Mouse (Mus musculus): ENCODE data around the gene Wdr91. TPM values are rescaled to one million over a fixed set of nuclear protein-coding genes. Genes with fewer than 3 reads are reported as not detected.

The Wdr91 gene
- total RNA-seq, 2 experiments from 2014 or later, result 18.3 to 20.7 TPM

DNA sequence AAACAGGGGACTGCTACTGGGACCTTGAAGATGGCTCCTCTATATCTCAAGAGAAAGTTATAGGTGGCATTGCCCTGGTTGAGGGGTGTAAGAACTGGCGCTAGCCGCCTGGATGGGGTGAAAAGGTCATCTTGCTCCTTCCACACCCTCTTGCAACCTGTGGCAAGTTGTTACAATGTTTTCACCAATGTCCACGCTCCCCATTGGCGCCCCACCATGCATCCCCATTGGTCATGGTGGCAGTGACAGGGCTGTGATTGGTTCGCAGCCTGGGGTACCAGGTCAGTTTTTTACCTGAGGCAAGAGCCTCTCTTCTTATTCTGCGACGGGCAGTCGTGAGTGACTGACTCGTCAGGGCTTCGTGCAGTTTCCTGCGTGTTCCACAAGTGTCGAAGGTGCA lies 10.0 kb upstream of the Wdr91 start:
- DNase-seq, result no peak
- intact Hi-C loops (cut with DNase I), result loop anchor here (5.0 kb wide), 1 partner anchor 158 kb away; no protein-coding TSS in a partner anchor

DNA sequence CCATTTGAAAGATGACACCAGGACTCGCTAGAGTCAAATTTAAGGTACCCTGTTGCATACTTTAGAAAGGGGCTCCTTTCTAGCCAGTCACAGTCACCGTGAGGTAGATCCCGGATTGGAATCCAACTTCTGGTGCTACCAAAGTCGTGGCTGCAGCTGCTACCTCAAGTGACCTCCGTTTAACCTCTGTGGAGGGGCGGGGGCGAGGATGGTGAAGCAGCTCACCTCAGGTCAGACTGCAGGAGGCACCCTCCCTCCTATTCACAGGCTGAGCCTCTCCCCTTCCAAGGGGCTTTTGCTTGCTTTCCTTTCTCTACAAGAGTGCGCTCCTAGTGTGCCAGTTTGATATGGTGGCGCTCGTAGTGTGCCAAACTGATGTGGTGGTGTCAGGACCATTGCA lies 9.3 kb upstream of the Wdr91 start, which contains the start of gene Stra8:
TSS of gene Stra8 (plus strand) at position 208 of the 400 bp plus-strand sequence.
- intact Hi-C loops (cut with DNase I), result loop anchor here (5.0 kb wide), 1 partner anchor 158 kb away; no protein-coding TSS in a partner anchor
- no peak for DNase-seq

DNA sequence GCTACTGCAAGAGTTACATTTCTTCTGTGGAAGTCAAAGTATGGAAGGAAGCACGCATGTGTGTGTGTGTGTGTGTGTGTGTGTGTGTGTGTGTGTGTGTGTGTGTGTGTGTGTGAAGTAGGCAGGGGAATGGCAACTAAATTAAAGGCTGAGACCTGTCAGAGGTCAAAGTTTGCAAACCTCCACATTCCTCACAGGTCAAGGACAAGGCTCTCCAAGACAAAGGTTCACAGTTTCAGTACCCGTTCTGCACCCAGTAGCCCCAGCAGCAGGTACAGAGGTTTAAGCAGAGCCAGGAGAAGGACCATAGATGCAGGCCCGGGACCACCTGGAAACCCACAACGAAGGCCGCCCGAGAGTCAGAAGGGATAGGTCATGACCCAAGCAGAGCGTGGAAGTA lies 8.5 kb upstream of the Wdr91 start:
- intact Hi-C loops (cut with DNase I), result no loop called here

DNA sequence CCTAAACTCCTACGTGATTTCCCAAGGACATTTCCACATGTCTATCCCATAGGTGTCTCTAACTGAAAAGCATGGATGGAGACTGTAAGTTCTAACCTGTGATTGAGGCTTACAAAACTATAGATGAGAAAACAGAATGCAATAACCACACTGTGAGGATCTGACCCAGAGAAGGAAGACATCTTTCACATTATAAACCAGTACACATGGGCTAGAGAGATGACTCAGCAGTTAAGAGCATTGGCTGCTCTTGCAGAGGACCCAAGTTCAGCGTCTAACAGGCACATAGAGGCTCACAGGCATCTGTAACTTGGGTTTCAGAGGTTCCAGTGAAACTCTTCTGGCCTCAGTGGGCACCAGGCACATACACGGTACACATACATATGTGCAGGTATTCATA lies 3.8 kb upstream of the Wdr91 start:
- no peak for DNase-seq
- intact Hi-C loops (cut with DNase I), result loop anchor here (5.0 kb wide), 1 partner anchor 132 kb away; the partner anchor contains the start of gene Agbl3

More for the DNA sequence above, 8.5 kb upstream of the Wdr91 start:
- DNase-seq, result no peak

DNA sequence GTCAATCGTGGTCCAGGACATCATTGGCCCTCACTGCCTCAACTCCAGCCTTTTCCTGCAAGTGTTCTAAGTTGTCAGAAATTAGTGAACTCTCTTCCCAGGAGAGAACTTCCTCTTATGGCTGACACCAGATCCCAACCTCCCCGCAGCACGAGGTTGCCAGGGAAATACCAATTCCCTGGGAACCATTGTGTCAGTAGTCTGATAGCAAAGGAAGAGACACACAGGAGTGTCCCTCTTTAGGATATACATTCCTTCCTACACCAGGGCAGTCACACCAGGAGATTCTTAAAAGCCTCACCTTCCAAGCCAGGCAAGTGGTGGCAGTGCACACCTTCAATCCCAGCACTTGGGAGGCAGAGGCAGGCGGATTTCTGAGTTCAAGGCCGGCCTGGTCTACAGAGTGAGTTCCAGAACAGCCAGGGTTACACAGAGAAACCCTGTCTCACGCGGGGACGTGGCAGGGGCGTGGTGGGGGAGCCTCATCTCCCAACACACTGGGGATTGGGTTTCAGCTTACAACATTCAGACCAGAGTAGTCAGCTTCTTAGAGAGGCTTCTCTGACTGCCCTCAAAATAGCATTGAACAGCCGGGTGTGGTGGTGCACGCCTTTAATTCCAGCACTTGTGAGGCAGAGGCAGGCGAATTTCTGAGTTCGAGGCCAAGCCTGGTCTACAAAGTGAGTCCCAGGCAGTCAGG lies 2.8 kb upstream of the Wdr91 start:
- DNase-seq, result no peak
- intact Hi-C loops (cut with DNase I), result loop anchor here (5.0 kb wide), 1 partner anchor 131 kb away; the partner anchor contains the start of gene Agbl3

DNA sequence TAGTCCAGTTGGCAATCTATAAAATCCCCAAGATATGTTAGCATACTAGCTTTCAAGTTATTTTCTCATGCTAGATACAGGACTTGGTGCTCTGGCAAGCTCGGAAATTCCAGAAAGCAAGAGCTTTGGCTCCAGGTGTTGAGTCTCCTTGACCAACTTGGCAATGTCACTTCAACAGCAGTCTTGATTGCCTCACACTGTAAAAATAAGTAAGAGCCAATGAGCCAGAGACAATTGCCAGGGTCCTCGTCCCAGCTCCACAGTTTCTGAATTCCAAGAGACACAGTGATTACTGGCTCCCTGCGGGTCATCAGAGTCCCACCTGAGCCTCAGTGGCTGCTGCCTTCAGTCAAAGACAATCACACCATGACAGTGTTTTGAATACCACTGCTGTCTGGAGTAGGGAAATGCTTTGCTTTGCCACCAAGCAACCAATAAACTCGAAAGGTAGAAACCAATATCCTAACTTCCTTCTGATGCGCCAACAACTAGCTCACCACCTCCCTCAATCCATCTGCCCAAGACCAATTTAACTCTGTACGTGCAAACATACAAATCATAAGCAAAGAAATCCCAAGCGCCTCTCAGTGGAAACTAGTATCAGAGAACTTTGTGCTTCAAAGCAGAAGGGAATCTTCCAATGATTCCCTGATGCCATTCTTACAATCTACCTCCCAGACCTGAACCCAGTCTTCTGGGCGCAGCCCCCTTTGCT lies 888 bp downstream of the Wdr91 start:
- intact Hi-C loops (cut with DNase I), result loop anchor here (5.0 kb wide), 1 partner anchor 127 kb away; the partner anchor contains the start of gene Agbl3

DNA sequence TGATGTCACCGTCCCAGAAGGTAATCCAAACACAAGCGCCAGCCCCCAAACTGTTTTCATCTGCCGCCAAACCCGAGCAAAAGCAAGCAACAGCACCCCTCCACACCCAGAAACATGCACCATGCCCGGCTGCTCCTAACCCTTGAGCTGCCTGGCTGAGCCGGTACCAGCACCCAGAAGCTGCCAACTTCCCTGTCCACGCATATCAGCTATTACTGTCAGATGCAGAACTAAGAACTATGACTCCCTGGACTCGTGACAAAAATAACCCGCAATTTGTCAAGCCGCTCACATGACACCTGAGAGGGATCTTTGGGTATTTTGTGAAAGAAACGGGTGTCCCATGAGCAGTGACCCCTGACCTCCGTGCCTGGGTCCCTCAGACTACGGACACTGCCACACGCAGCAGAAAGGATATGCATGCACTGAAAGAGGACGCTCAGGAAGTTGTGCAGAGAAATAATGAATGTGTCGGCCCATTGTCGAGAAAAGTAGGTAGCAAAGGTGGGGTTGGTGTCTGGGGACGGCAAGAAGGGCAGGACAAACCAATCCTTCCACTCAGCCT lies 2.9 kb downstream of the Wdr91 start:
- no peak for DNase-seq
- intact Hi-C loops (cut with DNase I), result no loop called here

More for the DNA sequence above, 888 bp downstream of the Wdr91 start:
- DNase-seq, result no peak

DNA sequence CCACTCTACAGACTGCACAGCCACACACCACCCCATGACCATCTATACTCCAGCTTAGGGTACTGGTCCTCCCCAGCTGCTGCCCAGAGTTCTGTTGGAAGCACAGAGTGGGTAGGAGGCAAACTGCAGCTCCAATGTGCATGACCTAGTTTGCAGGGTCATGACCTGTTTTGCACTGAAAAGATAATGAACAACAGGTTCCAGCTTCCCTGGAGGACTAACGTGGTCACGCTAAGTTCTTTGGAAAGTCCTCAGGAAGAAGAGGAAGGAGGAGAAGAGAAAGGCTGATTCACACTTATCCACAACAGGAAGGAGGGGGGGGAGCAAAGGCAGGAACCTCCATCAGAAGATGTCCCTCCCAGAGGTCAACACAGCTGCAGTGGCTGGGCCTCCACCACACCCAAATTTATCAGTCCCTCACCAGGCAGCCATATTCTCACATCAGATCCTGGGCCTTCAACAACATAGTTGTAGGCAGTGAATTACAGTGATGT lies 3.5 kb downstream of the Wdr91 start:
- intact Hi-C loops (cut with DNase I), result no loop called here
- no peak for DNase-seq

DNA sequence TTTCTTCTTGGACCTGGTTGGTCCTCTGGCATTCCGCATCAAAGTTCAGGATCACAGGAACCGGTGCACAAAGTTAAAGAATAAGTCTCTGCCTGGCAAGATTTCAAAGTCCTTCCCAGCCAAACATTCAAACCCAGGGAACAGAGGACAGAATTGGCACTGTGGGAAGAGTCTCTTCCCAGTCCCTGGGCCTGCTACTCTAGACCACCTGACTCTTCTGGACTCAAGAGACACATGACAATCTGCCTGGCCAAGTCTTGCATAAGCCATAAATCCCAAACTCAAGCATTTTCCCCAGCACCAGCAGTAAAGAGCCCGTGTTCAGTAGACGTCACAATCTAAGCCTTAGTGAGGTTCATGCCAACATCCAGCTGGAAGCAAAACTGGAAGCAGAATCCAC lies 4.0 kb downstream of the Wdr91 start:
- DNase-seq, result peak; percentile 23 to 42
- intact Hi-C loops (cut with DNase I), result no loop called here

DNA sequence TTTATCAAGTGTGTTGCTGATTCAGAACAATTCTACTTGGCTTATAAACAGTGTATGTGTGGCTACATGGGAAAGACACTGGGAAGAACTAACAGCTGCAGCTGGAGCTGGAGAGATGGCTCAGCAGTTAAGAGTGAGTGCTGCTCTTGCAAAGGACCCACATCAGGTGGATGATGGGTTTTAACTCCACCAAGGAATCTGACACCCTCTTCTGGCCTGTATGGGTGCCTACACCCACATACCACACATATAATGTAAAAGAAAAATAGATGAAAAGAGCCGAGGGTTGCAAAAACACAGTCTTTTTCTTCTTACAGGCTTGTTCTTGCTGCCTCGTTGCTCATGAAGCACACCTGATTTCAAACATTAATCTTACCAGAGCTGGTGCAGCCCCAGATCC lies 4.6 kb downstream of the Wdr91 start:
- intact Hi-C loops (cut with DNase I), result no loop called here
- no peak for DNase-seq

DNA sequence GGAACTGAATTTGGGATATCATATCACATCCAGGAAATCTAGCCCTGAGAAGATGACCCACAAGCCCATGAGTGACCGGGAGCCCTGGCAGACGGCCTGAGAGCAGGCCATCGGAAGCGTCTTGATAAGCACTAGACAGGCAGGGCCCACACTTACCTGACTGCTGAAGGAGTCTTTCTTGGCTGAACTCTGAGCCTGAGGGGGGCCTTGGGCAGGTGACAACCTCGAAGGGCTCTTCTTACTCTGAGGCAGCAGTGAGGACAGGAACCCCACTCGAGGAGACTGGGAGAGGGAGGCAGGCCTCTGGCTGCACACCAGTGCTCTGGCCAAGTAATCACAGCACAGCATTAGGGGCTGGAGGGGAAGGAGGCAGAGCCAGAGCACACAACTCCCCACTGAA lies 6.3 kb downstream of the Wdr91 start:
- intact Hi-C loops (cut with DNase I), result no loop called here
- no peak for DNase-seq

DNA sequence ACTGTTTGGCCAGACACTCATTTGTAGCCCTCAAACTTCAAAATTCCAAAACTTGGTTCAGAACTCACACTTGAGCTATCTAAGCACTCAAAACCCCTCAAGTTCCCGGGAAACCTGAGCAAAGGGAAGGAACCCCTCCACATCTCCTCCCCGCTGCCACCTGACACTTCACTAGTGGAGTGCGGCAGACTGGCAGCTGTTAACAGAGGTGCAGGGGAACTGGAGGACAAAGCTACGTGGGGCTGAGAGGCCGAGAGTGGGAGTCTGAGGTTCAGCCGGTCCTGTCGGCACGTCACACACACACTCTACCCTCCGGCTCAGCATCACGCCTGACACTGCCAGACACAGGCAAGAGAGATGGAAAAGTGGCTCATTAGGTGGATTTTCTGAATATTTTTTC lies 6.8 kb downstream of the Wdr91 start:
- DNase-seq, result no peak
- intact Hi-C loops (cut with DNase I), result no loop called here

DNA sequence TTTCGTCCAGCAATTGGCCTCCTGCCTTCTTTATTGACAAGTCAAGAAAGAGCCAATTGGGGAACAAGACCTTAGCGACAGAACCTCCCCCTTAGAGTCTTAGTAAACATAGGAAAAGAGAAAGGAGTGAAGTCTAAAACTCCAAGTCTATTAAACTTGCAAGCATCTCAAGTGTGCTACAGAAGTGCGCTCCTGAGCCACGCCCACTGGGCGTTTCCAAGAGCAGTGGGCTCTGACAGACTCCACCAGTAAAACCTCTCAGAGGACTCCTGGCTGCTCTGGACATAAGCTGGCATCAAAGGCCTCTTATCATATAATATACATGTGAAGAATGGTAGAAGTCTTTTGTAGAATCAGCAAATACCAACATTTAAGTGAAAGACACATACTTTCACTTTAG lies 7.2 kb downstream of the Wdr91 start:
- no peak for DNase-seq
- intact Hi-C loops (cut with DNase I), result no loop called here

DNA sequence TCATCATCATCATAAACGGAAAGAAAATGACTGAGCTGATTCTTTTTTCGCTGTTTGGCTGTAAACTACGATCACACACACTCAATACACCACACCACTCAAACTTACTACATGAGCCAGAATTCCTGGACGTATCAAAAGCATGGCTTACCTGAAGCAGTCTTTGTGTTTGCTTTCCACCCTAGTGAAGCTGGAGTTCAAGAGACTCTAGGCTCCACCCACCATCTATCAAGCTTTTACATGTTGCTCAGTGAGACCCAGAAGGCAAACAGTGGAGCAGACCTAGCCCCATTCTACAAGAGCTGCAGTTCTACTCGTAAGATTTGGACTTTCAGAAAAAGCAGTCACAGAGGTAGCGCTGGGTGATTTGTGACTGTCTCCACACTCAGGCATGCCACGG lies 8.1 kb downstream of the Wdr91 start:
- intact Hi-C loops (cut with DNase I), result no loop called here
- no peak for DNase-seq

DNA sequence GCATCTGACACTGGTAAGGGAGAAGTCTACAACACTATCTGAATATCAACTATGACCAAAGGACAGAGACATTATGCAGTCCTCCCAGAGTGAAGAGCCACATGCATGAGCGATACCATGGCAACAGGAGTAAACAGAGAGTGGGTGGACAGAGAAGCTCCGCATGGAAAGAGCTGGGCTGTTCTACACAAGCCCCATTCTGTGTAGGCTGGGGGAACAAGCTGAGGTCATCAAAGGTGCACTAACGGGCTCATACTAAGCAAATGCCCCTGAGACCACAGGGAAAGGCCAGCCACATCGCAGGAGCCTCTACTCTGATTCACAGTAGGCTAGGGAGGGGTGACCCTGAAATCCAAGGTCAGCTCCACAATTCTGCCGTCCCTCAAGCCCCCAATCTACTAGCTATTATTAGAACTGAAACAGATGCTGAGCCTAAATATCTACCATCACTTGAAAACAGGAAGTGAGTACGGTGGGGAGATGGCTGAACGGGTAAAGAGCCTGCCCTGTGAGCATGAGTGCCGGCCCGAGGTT lies 8.7 kb downstream of the Wdr91 start:
- DNase-seq, result no peak
- intact Hi-C loops (cut with DNase I), result no loop called here

DNA sequence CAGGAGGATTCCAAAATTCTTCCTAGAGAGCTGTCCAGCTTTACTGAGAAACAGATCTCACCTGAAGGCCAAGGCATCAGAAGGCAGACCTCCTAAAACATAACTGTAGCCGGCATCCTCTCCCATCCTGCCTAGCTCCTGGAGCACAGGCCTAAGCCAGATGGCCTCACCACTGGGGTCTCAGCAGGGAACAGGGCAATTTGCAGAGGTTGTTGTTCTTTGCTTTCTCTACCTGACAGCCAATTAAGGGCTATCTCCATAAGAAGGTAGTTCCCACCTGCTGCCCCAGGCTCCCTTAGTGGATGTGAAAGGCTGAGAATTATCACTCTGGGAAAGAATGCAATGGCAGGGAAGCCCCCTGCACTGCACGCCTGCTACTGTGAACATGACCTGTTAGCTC lies 9.7 kb downstream of the Wdr91 start:
- DNase-seq, result no peak

DNA sequence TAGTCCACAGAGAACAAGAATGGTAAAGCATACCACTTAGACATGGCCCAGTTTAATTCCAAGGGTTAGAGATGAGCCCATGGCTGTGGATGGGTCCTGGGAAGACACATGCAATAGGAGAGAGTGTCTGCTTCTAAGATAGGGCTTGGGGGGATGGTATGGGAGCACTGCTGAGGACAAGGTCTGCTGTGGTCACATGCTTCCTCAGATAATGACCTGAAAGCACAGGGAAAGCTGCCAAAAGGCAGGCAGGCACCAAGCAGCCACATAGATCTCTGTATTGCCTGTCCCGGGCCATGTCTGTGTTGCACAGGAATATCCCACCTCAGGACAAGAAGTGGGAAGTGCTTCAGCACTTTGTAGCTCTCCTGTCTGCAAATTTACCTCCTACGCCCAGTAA lies 11.5 kb downstream of the Wdr91 start:
- DNase-seq, result peak in 1 of 2 experiments; percentile 52
- intact Hi-C loops (cut with DNase I), result no loop called here

More for the DNA sequence above, 9.7 kb downstream of the Wdr91 start:
- intact Hi-C loops (cut with DNase I), result no loop called here

DNA sequence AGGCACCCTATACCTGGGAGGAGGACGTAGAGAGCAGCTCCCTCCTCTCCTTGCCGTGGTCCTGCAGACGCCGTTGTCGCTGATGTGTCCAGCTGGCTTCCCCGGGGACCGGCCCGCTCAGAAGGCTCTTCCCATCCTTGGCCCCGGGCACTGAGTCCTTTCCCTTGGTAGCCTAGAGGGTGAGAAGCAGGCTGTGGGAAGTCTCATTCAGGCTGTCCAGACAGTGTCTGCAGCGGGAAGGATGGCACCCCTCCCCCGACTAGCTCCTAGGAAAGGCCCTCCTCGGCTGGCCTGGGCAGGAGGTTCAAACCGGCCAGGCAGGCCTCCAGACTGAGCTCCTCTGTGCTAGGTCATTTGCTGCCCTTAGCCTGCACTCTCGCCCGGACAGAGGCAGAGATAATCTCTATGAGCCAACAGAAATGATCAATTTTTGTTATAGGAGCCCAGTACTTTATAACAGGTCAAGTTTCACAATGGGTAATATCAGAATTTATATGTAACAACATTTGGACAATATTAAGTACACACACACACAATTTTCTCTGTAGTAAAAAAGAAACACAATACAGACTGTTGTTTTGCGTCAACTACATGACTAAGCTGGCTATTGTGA lies 14.4 kb downstream of the Wdr91 start:
- intact Hi-C loops (cut with DNase I), result no loop called here
- no peak for DNase-seq

DNA sequence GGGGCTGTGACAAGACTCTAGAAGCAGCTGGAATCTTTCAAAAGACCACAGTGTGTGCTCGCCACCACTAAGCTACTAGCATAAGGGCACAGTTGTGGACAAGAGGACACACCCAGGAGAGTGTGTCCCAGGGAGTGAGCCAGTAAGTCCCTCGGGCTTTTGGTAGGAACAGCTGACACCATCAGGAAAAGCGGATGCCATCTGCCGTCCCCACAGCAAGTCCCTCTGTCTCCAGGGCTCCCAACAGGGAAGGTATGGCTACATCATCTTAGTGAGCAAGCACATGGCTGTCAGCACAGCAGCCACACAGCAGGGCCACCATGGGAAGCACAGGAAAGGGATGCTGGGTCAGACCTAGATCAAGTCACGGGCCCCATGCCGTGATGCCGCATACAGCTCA lies 15.1 kb downstream of the Wdr91 start:
- intact Hi-C loops (cut with DNase I), result no loop called here
- DNase-seq, result no peak

DNA sequence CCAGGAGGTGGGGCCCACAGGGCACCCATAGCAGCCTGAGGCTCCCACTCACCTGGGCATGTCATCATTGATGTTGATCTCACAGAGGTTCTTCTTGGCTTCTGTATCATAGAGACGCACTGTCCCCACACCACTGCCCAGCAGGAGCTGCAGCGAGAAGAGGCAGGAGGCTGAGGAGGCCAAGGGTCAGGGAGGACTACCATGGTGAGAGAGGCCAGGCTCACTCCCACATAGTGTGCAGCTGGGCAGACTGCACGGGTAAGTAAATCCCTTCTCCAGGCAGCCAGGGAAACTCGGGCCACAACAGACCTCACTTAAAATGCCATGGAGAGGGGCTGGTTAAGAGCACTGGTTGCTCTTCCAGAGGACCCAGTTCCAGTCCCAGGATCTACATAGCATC lies 21.5 kb downstream of the Wdr91 start:
- DNase-seq, result no peak
- intact Hi-C loops (cut with DNase I), result no loop called here

Data from heart, postnatal 10 days (tissue).